Mouse (Mus musculus) E14TG2a.4 (cell line): ENCODE results near the gene Cdk6.
"Not testable (repeated sequence)": the region's sequence is repeated elsewhere in the genome, so short reads cannot be mapped to it uniquely, and the experiment has no call there.

Source experiments
- CTCF ChIP-seq: conservative IDR thresholded peaks from 2 replicates; pipeline ENCODE4 v1.5.1; 2014; ENCODE audit warnings: low read length
- NANOG ChIP-seq: IDR thresholded peaks from 2 replicates; pipeline ENCODE4 v1.6.1; 2014; ENCODE audit warnings: borderline replicate concordance, low read length, mixed read lengths

- not testable (repeated sequence) for TF ChIP-seq CTCF, NANOG
Measured at GRCm38 (mm10) chr5:3418183-3418582, 76.9 kb downstream of the Cdk6 start.
